Mouse (Mus musculus): ENCODE measurements around the gene Tspyl3.

DNA sequence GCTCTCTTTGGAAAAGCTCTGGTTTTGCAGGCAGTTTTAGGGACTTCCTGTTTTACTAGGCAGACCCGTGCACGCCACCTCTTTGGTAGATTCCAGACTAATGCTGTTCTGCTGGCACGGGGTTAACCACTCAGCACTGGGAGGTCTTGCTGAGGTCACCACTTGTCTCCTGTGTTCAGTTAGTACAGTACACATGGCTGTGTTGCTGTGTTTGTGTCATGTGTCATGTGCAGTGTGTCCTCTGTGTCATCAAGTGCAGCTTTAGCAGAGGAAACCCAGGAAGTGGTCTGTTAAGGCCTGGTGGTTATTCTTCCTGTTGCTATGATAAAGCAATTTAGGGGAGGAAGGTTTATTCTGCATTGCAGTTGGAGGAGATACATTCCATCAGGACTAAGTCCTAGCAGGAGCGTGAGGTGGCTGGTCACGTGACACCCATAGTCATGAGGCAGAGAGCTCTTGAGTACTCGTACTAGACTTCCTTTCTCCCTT, 10.4 kb downstream of the Tspyl3 start:
- TF ChIP-seq CTCF (IDR thresholded peaks at IDR 0.05; ENCODE audit: low read depth, low read length): no peak
- TF ChIP-seq EP300 (IDR thresholded peaks at IDR 0.05; ENCODE audit: insufficient read depth, low read depth, low read length): no peak
